Mouse (Mus musculus) limb, embryonic 12.5 days (tissue): Measurements from ENCODE around the gene Mad1l1. TPM values are rescaled to one million over a fixed set of nuclear protein-coding genes. Genes with fewer than 3 reads are reported as not detected.

Source experiments
- ATAC-seq: fragments of 200-750 bp; cut with Nextera tagmentation; 2 replicates; pipeline ENCODE4 v1.8.0; 2017; ENCODE audit warnings: low read depth, moderate TSS enrichment; ENCODE audit not compliant: insufficient number of reproducible peaks, insufficient read depth, low FRiP score, low TSS enrichment
- H3K27ac ChIP-seq: fragments of 300-500 bp; sonication (generic); 2 replicates; pipeline ENCODE4 v1.5.1; 2016; ENCODE audit warnings: mild to moderate bottlenecking, moderate library complexity
- H3K27me3 ChIP-seq: fragments of 300-500 bp; sonication (generic); 2 replicates; pipeline ENCODE4 v1.6.1; 2016; ENCODE audit warnings: mild to moderate bottlenecking, moderate library complexity
- H3K36me3 ChIP-seq: fragments of 300-500 bp; sonication (generic); 2 replicates; pipeline ENCODE4 v1.6.1; 2016; ENCODE audit warnings: mild to moderate bottlenecking, moderate library complexity
- H3K4me1 ChIP-seq: fragments of 300-500 bp; sonication (generic); replicated peaks from 2 replicates; pipeline ENCODE4 v1.6.1; 2016
- H3K4me2 ChIP-seq: fragments of 300-500 bp; sonication (generic); 2 replicates; pipeline ENCODE4 v1.6.1; 2016; ENCODE audit warnings: mild to moderate bottlenecking, moderate library complexity
- H3K4me3 ChIP-seq: fragments of 300-500 bp; sonication (generic); replicated peaks from 2 replicates; pipeline ENCODE4 v1.5.1; 2016; ENCODE audit warnings: mild to moderate bottlenecking
- H3K9ac ChIP-seq: fragments of 300-500 bp; sonication (generic); replicated peaks from 2 replicates; pipeline ENCODE4 v1.6.1; 2016; ENCODE audit warnings: mild to moderate bottlenecking, moderate library complexity
- H3K9me3 ChIP-seq: fragments of 300-500 bp; sonication (generic); 2 replicates; pipeline ENCODE4 v1.6.1; 2016; ENCODE audit warnings: mild to moderate bottlenecking, moderate library complexity
- WGBS: fragments of 180-500 bp; shearing (Covaris S2); methylation state at CpG from one replicate; pipeline ENCODE4 v1.1.7; 2016; 5-methylcytosine and 5-hydroxymethylcytosine counted together
- polyA plus RNA-seq: library from polyadenylated mRNA; unstranded; fragments of >200 nt; fragmentation: Nextera tagmentation; extraction: Ambion mirVana; gene quantifications from 2 replicates; pipeline ENCODE4 v1.2.1, GENCODE M21; 2016

The Mad1l1 gene
- polyA plus RNA-seq, 1 experiment from 2014 or later: 55.9 TPM

DNA sequence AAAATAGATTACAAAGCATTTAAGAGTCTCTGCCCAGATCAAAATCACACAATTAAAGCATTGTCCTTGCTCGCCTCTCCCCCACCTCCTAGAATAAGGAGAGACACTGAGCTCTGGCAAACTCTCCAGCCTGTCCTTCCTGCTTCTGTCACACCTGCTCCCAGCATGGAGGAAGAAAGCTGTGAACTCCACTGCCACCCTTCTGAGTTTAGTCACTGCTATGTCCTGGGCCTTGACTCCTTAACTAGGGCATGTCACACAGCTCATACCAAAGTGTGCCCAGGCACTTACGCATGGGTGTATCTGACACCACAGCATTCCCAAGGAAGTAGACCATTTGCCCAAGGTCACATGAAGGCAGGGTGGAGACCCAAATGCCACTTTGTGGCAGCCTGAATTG is 275.9 kb downstream of the Mad1l1 start:
- H3K9me3 ChIP-seq: no peaks in the 10 kb centered on the region
- 0 out of 2 replicates have a peak, but pooled peaks cover 4% of the 10 kb centered on the region for H3K36me3 ChIP-seq
- no peak overlapping the region for H3K4me2 ChIP-seq
- H3K4me3 ChIP-seq: no peak overlapping the region
- 80% methylated on average over 2 of the region's 2 CpGs for WGBS
- no peaks in the 10 kb centered on the region for H3K27me3 ChIP-seq
- H3K27ac ChIP-seq: no peak overlapping the region
- ATAC-seq: no peak
- H3K9ac ChIP-seq: no peak overlapping the region
- peaks cover 43% of the 10 kb centered on the region for H3K4me1 ChIP-seq

DNA sequence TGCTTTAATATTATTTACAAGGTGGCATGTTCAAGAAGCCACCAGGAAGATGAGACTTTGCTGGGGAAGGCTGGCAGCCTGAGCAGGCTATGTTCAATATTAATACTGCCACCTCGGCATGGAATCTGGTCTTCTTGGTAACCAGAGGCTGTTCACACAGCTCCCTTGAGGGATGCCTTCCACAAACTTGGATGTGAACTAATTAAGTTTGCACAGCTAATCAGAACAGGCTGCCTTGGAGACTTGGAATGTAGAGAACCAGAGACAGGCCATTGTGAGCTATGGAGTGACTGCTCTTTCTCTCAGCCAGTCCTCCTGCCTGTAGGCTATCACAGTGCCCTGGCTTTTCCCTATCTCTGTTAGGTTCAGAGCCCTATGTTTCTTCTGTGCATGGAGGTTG is 278.4 kb downstream of the Mad1l1 start:
- Histone ChIP-seq H3K27me3 (no peaks in the 10 kb centered on the region), H3K36me3 (no peaks in the 10 kb centered on the region), H3K27ac (no peak overlapping the region), H3K9me3 (no peaks in the 10 kb centered on the region), H3K9ac (no peak overlapping the region), H3K4me3 (no peak overlapping the region), H3K4me1 (peaks cover 43% of the 10 kb centered on the region), H3K4me2 (no peak overlapping the region)
- ATAC-seq: no peak
- 26% methylated on average over 1 of the region's 1 CpGs for WGBS

DNA sequence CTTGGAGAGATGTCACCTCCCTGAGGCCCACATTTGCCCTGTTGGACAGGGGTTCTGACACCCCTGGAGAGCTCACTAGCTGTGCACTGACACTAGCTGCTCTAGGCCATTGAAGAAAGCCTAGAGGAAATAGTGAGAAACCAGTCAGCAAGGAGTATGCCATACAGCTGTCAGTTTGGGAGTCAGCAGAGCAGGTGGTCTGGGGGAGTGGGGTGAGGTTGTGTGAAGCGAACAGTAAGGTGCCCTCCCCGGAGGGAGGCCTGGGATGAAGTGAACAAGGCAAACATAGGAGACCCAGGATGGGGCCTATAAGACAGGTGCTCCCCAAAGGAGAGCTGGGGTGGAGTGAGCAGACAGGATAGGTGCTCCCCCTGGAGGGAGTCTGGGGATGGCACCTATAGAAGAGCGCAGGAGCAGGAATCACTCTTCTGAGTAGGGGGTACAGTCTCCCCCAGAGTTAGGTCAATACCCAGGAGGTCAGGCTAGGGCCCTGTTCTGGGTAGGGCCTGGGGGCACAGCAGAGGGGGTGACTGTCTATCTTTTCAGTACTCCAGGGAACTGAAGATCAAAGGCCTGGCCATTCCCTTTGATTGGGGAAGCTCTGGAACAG is 279.2 kb downstream of the Mad1l1 start:
- no peak overlapping the region for H3K9ac ChIP-seq
- 74% methylated on average over 3 of the region's 3 CpGs for WGBS
- H3K27me3 ChIP-seq: no peaks in the 10 kb centered on the region
- H3K9me3 ChIP-seq: no peaks in the 10 kb centered on the region
- peaks cover 43% of the 10 kb centered on the region for H3K4me1 ChIP-seq
- ATAC-seq: 0 out of 2 replicates have a peak, but pooled peaks have one; percentile 31
- H3K4me2 ChIP-seq: no peak overlapping the region
- H3K36me3 ChIP-seq: no peaks in the 10 kb centered on the region
- no peak overlapping the region for H3K4me3 ChIP-seq
- H3K27ac ChIP-seq: no peak overlapping the region

- Histone ChIP-seq H3K9ac (no peak overlapping the region), H3K27me3 (no peaks in the 10 kb centered on the region), H3K4me2 (no peak overlapping the region), H3K4me1 (peaks cover 43% of the 10 kb centered on the region), H3K27ac (no peak overlapping the region), H3K4me3 (no peak overlapping the region), H3K9me3 (no peaks in the 10 kb centered on the region), H3K36me3 (no peaks in the 10 kb centered on the region)
- ATAC-seq: no peak
- WGBS: 82% methylated on average over 3 of the region's 3 CpGs
Measured at GRCm38 (mm10) chr5:140041055-140041454, 280.3 kb downstream of the Mad1l1 start.

- no peak overlapping the region for H3K27ac ChIP-seq
- WGBS: 77% methylated on average over 6 of the region's 6 CpGs
- H3K4me3 ChIP-seq: no peak overlapping the region
- no peaks in the 10 kb centered on the region for H3K36me3 ChIP-seq
- no peak for ATAC-seq
- no peak overlapping the region for H3K9ac ChIP-seq
- no peak overlapping the region for H3K4me2 ChIP-seq
- H3K9me3 ChIP-seq: no peaks in the 10 kb centered on the region
- peaks cover 18% of the 10 kb centered on the region for H3K4me1 ChIP-seq
- 0 out of 2 replicates have a peak, but pooled peaks cover 4% of the 10 kb centered on the region for H3K27me3 ChIP-seq
Measured at GRCm38 (mm10) chr5:140037587-140038233, 283.6 kb downstream of the Mad1l1 start.

- H3K27me3 ChIP-seq: 0 out of 2 replicates have a peak, but pooled peaks cover 4% of the 10 kb centered on the region
Measured at GRCm38 (mm10) chr5:140035641-140036040, 285.7 kb downstream of the Mad1l1 start.

GRCm38 (mm10) chr5:140035025-140035330 is 286.4 kb downstream of the Mad1l1 start:
- 50% methylated on average over 1 of the region's 1 CpGs for WGBS

More at GRCm38 (mm10) chr5:140035641-140036040, 285.7 kb downstream of the Mad1l1 start:
- Histone ChIP-seq H3K9me3 (no peaks in the 10 kb centered on the region), H3K27ac (no peak overlapping the region), H3K4me1 (peaks cover 10% of the 10 kb centered on the region), H3K9ac (no peak overlapping the region), H3K4me3 (no peak overlapping the region), H3K36me3 (no peaks in the 10 kb centered on the region), H3K4me2 (no peak overlapping the region)
- 79% methylated on average over 3 of the region's 3 CpGs for WGBS
- ATAC-seq: no peak

GRCm38 (mm10) chr5:140034300-140035024 is 286.9 kb downstream of the Mad1l1 start:
- H3K27me3 ChIP-seq: 0 out of 2 replicates have a peak, but pooled peaks cover 4% of the 10 kb centered on the region
- ATAC-seq: no peak
- no peaks in the 10 kb centered on the region for H3K9me3 ChIP-seq
- no peak overlapping the region for H3K27ac ChIP-seq
- 94% methylated on average over 5 of the region's 5 CpGs for WGBS
- H3K9ac ChIP-seq: no peak overlapping the region
- no peak overlapping the region for H3K4me2 ChIP-seq
- peaks cover 10% of the 10 kb centered on the region for H3K4me1 ChIP-seq
- H3K4me3 ChIP-seq: no peak overlapping the region
- no peaks in the 10 kb centered on the region for H3K36me3 ChIP-seq

More at GRCm38 (mm10) chr5:140035025-140035330, 286.4 kb downstream of the Mad1l1 start:
- Histone ChIP-seq H3K4me2 (no peak overlapping the region), H3K9me3 (no peaks in the 10 kb centered on the region), H3K4me1 (peaks cover 10% of the 10 kb centered on the region), H3K36me3 (no peaks in the 10 kb centered on the region), H3K4me3 (no peak overlapping the region), H3K27ac (no peak overlapping the region), H3K27me3 (0 out of 2 replicates have a peak, but pooled peaks cover 4% of the 10 kb centered on the region), H3K9ac (no peak overlapping the region)
- ATAC-seq: no peak

DNA sequence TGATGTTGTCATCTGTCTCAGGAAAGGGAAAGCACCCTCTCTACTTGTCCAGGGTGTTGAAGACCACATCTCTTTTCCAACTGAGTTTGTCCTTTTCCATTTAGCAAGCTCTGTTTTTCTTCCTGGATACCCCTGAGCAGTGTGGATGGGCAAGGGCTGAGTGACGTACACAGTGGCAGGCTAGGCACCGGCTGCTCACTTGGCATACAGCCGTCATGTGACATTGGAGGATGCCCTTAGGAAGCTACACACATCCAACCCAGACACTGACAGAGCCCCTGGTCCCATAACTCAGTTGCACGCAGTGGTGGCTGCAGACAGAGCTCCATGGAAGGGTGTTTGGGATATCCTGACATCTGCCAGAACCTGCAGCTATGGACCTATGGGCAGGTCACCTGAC is 295.0 kb downstream of the Mad1l1 start:
- no peaks in the 10 kb centered on the region for H3K27me3 ChIP-seq
- H3K4me3 ChIP-seq: no peak overlapping the region
- H3K4me2 ChIP-seq: no peak overlapping the region
- peaks cover 10% of the 10 kb centered on the region for H3K4me1 ChIP-seq
- no peak overlapping the region for H3K9ac ChIP-seq
- ATAC-seq: no peak
- 89% methylated on average over 4 of the region's 4 CpGs for WGBS
- no peaks in the 10 kb centered on the region for H3K9me3 ChIP-seq
- 0 out of 2 replicates have a peak, but pooled peaks cover 3% of the 10 kb centered on the region for H3K36me3 ChIP-seq
- H3K27ac ChIP-seq: no peak overlapping the region

GRCm38 (mm10) chr5:140025301-140025700 is 296.1 kb downstream of the Mad1l1 start:
- Histone ChIP-seq H3K9ac (no peak overlapping the region), H3K4me2 (no peak overlapping the region), H3K27ac (no peak overlapping the region), H3K36me3 (0 out of 2 replicates have a peak, but pooled peaks cover 3% of the 10 kb centered on the region), H3K27me3 (no peaks in the 10 kb centered on the region), H3K4me1 (peaks cover 10% of the 10 kb centered on the region), H3K4me3 (no peak overlapping the region), H3K9me3 (no peaks in the 10 kb centered on the region)
- ATAC-seq: no peak
- WGBS: 92% methylated on average over 2 of the region's 2 CpGs

GRCm38 (mm10) chr5:140023941-140024500 is 297.3 kb downstream of the Mad1l1 start:
- 59% methylated on average over 3 of the region's 3 CpGs for WGBS
- Histone ChIP-seq H3K4me2 (no peak overlapping the region), H3K4me3 (no peak overlapping the region), H3K9ac (no peak overlapping the region), H3K27ac (no peak overlapping the region), H3K4me1 (peaks cover 10% of the 10 kb centered on the region), H3K27me3 (no peaks in the 10 kb centered on the region), H3K36me3 (0 out of 2 replicates have a peak, but pooled peaks cover 3% of the 10 kb centered on the region), H3K9me3 (no peaks in the 10 kb centered on the region)
- no peak for ATAC-seq
